Mouse (Mus musculus): ENCODE measurements around the gene Pgam5. TPM values are rescaled to one million over a fixed set of nuclear protein-coding genes. Genes with fewer than 3 reads are reported as not detected.

The Pgam5 gene
- total and polyA plus RNA-seq, 3 experiments: 62.8 to 128 (median 64.8) TPM

DNA sequence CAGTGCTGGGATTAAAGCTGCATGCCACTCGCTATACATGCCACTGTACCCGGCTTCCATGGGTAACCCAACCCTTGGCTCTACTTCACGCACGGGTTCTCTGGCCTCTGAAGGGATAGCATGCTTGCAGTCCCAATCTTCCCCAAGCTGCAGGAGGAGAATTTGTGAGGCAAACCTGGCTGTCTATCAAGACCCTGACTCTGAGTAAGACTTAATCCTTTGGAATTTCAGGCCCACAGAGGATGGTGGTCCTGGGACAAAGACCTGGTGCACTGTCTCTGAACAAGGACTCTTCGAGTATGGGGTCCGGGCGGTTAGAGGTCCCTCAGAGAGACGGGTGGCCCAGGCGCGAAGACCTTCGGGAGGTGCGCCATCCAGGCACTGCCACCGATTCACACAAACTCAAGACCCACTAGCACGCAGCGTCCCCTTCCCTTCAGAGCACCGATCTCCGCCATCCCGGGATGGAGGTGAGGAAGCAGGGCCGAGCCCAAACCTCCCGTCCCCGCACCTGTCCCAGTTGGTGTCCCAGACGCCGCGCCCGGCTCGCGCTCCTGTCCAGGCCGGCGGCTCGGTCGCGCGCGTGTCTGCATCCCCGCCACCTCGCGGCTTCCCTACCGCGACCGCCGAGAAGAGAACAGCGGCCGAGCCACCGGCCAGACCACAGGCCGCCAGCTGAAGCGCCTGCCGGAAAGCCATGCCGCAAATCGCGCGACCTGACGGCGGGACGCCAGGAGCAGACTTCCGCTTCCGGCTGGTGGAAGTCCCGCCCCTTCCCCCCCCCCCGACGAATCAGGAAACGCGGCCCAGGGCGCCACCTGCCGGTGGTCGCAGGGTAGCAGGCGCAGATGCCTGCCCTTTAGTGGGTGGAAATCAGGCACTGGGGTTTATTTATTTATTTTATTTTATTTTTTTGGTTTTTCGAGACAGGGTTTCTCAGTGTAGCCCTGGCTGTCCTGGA is at the start of gene Pgam5 (continued):
- TF ChIP-seq NRF1 (IDR thresholded peaks at IDR 0.05; ENCODE audit: low read depth, low read length) (peak; percentile 25; the same call in 1 of the 2 replicates), KAT2A (IDR thresholded peaks at IDR 0.05; ENCODE audit: insufficient replicate concordance, low read length) (0 out of 2 replicates have a peak, but pooled peaks have one; percentile 78)

DNA sequence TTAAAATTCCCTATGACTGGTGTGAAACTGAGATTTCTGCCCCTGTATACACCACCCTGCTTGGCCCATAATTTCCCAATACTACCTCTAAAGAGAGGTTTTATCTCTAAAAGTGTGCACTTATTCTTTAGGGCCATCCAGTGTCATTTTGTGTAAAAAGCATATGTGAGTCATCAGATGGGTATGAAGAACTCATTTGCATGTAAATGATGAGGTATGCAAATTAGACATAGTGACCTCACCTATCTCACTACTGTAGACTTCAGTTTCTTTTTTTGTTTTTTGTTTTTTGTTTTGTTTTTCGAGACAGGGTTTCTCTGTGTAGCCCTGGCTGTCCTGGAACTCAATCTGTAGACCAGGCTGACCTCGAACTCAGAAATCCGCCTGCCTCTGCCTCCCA is 43.4 kb upstream of the Pgam5 start:
- in situ Hi-C loops (cut with MboI; ENCODE audit: low pct_ligation_motif_present, low pct_unique_long_range_greater_than_20kb, low sequenced_read_pairs): no loop called here

DNA sequence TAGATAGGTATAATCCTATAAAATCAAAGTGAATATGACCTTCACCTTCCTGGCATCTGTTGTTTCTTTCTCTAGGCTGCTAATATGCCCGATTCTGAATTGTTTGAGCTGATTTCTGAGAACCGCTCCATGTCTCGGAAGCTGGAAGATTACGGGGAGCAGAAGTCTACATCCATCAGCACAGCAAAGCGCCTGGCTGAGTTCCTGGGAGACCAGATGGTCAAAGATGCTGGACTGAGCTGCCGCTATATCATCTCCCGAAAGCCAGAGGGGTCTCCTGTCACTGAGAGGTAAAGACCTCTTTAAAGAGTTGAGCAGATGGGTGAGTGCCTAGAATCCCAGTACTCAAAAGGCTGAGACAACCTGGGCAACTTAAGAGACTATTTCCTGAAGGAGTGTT is 39.1 kb upstream of the Pgam5 start:
- Histone ChIP-seq H3K9ac (ENCODE audit: insufficient read depth, low read depth) (no peak overlapping the region), H3K4me2 (ENCODE audit: insufficient read depth, low read depth, poor library complexity, severe bottlenecking) (no peak overlapping the region), H3K27ac (ENCODE audit: insufficient read depth, low read depth) (no peak overlapping the region), H3K36me3 (replicated peaks in 1 of 2; ENCODE audit: control insufficient read depth in 1 of 2, insufficient read depth in 1 of 2, low read length in 1 of 2) (peaks cover 67 to 92% of the 10 kb centered on the region in 2 experiments), H3K27me3 (replicated peaks) (no peaks in the 10 kb centered on the region), H3K4me1 (ENCODE audit: control insufficient read depth in 1 of 2, insufficient read depth in 2 of 2) (peaks cover 0 to 8% of the 10 kb centered on the region in 2 experiments; a peak in 1 of 4 replicates), H3K79me2 (replicated peaks; ENCODE audit: control insufficient read depth, extremely low read depth, insufficient read depth, poor library complexity, severe bottlenecking) (no peaks in the 10 kb centered on the region), H3K9me3 (replicated peaks; ENCODE audit: low read length) (no peaks in the 10 kb centered on the region), H3K4me3 (replicated peaks in 1 of 3; ENCODE audit: low read depth in 2 of 3, low read length in 2 of 3, poor library complexity in 1 of 3) (no peak overlapping the region)
- TF ChIP-seq ELF1 (IDR thresholded peaks at IDR 0.05; ENCODE audit: low read depth, low read length): no peak
- TF ChIP-seq MAZ (IDR thresholded peaks at IDR 0.05; ENCODE audit: low read depth, low read length): no peak
- no peak for TF ChIP-seq ZMIZ1 (IDR thresholded peaks at IDR 0.05; ENCODE audit: low read depth, low read length)
- in situ Hi-C loops (cut with MboI; ENCODE audit: low pct_ligation_motif_present, low pct_unique_long_range_greater_than_20kb, low sequenced_read_pairs) (no loop called here), dilution Hi-C loops (cut with MboI; ENCODE audit: extremely low pct_ligation_motif_present, extremely low pct_unique_long_range_greater_than_20kb, low sequenced_read_pairs) (no loop called here)
- DNase-seq (ENCODE audit: extremely low read depth): no peak

More for the DNA sequence above, 43.4 kb upstream of the Pgam5 start:
- H3K9me3 ChIP-seq (replicated peaks; ENCODE audit: low read length): no peaks in the 10 kb centered on the region
- H3K4me2 ChIP-seq (ENCODE audit: insufficient read depth, low read depth, poor library complexity, severe bottlenecking): no peak overlapping the region
- dilution Hi-C loops (cut with MboI; ENCODE audit: extremely low pct_ligation_motif_present, extremely low pct_unique_long_range_greater_than_20kb, low sequenced_read_pairs): no loop called here
- H3K4me3 ChIP-seq (replicated peaks in 1 of 3; ENCODE audit: low read depth in 2 of 3, low read length in 2 of 3, poor library complexity in 1 of 3): no peak overlapping the region
- TF ChIP-seq PAX5 (IDR thresholded peaks at IDR 0.05; ENCODE audit: low read length): no peak
- TF ChIP-seq MXI1 (IDR thresholded peaks at IDR 0.05; ENCODE audit: low read depth, low read length): no peak
- TF ChIP-seq NRF1 (IDR thresholded peaks at IDR 0.05; ENCODE audit: low read depth, low read length): no peak
- TF ChIP-seq KAT2A (IDR thresholded peaks at IDR 0.05; ENCODE audit: insufficient replicate concordance, low read length): no peak
- no peak for TF ChIP-seq IRF4 (IDR thresholded peaks at IDR 0.05; ENCODE audit: low read depth, low read length)
- peak; percentile 32; the same call in 1 of the 2 replicates for TF ChIP-seq EP300 (IDR thresholded peaks at IDR 0.05; ENCODE audit: low read length)
- TF ChIP-seq CTCF (conservative IDR thresholded peaks at IDR 0.05 in 1 of 2, IDR thresholded peaks at IDR 0.05 in 1 of 2; ENCODE audit: low read depth in 2 of 2, low read length in 2 of 2): no peak
- TF ChIP-seq MAFK (IDR thresholded peaks at IDR 0.05; ENCODE audit: insufficient replicate concordance, low read length): peak; percentile 62; the same call in 1 of the 2 replicates
- TF ChIP-seq SIN3A (IDR thresholded peaks at IDR 0.05; ENCODE audit: low read length): no peak
- no peak for TF ChIP-seq POLR2A (IDR thresholded peaks at IDR 0.05; ENCODE audit: low read depth, low read length)
- no peak for TF ChIP-seq ELF1 (IDR thresholded peaks at IDR 0.05; ENCODE audit: low read depth, low read length)
- no peak for TF ChIP-seq MAZ (IDR thresholded peaks at IDR 0.05; ENCODE audit: low read depth, low read length)
- TF ChIP-seq MEF2A (IDR thresholded peaks at IDR 0.05; ENCODE audit: borderline replicate concordance, low read depth, low read length): no peak
- TF ChIP-seq JUND (conservative IDR thresholded peaks at IDR 0.05; ENCODE audit: low read depth, low read length): no peak
- no peak for TF ChIP-seq RAD21 (IDR thresholded peaks at IDR 0.05; ENCODE audit: low read depth, low read length)
- no peak for TF ChIP-seq CHD1 (IDR thresholded peaks at IDR 0.05; ENCODE audit: low read depth, low read length)
- no peak for TF ChIP-seq ZKSCAN1 (IDR thresholded peaks at IDR 0.05; ENCODE audit: borderline replicate concordance, low read depth, low read length)
- TF ChIP-seq SMC3 (IDR thresholded peaks at IDR 0.05; ENCODE audit: low read depth, low read length): no peak
- TF ChIP-seq ETS1 (conservative IDR thresholded peaks at IDR 0.05; ENCODE audit: low read depth, low read length): no peak
- peak; percentile 48 for TF ChIP-seq JUN (IDR thresholded peaks at IDR 0.05; ENCODE audit: insufficient read depth, low read depth, low read length)
- TF ChIP-seq POLR2AphosphoS2 (IDR thresholded peaks at IDR 0.05; ENCODE audit: low read depth, low read length): no peak
- no peaks in the 10 kb centered on the region for H3K27me3 ChIP-seq (replicated peaks)
- no peak overlapping the region for H3K9ac ChIP-seq (ENCODE audit: insufficient read depth, low read depth)
- peaks cover 0 to 8% of the 10 kb centered on the region in 2 experiments; a peak in 1 of 4 replicates for H3K4me1 ChIP-seq (ENCODE audit: control insufficient read depth in 1 of 2, insufficient read depth in 2 of 2)
- no peak overlapping the region for H3K27ac ChIP-seq (ENCODE audit: insufficient read depth, low read depth)
- peaks cover 50 to 86% of the 10 kb centered on the region in 2 experiments for H3K36me3 ChIP-seq (replicated peaks in 1 of 2; ENCODE audit: control insufficient read depth in 1 of 2, insufficient read depth in 1 of 2, low read length in 1 of 2)
- H3K79me2 ChIP-seq (replicated peaks; ENCODE audit: control insufficient read depth, extremely low read depth, insufficient read depth, poor library complexity, severe bottlenecking): 0 out of 2 replicates have a peak, but pooled peaks cover 2% of the 10 kb centered on the region
- peak; percentile 42 for DNase-seq (ENCODE audit: extremely low read depth)
